Mouse (Mus musculus): ENCODE measurements at regions not wholly inside any gene's neighbourhood (a gene's known extent, or its start where the extent isn't known, plus 50 kb on each side); places are given as distances from the start of the nearest gene placed in this dataset.

DNA sequence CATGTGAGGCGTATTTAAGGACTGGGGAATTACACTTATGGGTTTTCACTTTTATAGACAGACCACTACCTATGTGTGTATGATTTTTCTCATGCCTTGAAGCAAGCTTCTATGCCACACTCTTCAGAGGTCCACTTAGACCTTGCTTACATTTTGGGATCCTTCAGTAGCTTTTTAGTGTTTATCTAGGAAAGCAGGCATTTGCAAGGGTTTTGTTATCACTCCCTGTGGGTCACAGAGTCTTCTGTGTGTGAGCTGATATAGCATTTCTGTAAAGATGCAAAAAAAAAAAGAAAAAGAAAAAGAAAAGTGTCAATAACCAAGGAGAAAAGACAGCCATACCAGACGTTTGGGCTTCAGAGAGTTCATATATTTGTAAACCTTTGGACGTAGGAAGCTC is 260.4 kb upstream of the Fam98a start:
- no peaks in the 10 kb centered on the region for H3K4me1 ChIP-seq (ENCODE audit: control insufficient read depth, insufficient read depth, low read length)
- H3K27ac ChIP-seq (replicated peaks; ENCODE audit: low read depth, low read length) = no peak overlapping the region
- WGBS = 71% methylated on average over 3 of the region's 3 CpGs
- H3K27me3 ChIP-seq (ENCODE audit: control insufficient read depth, insufficient read depth, low read length) = no peaks in the 10 kb centered on the region
- H3K9me3 ChIP-seq (ENCODE audit: control insufficient read depth, low read length) = no peaks in the 10 kb centered on the region
- no peak overlapping the region for H3K4me3 ChIP-seq (replicated peaks; ENCODE audit: low read length)
- H3K36me3 ChIP-seq (ENCODE audit: control insufficient read depth, insufficient read depth, low read length) = no peaks in the 10 kb centered on the region
- no peak overlapping the region for H3K4me2 ChIP-seq (replicated peaks; ENCODE audit: low read depth, low read length, severe bottlenecking)
- no peak overlapping the region for H3K9ac ChIP-seq (ENCODE audit: low read depth, low read length, severe bottlenecking)
- no peak for TF ChIP-seq POLR2A (IDR thresholded peaks at IDR 0.05; ENCODE audit: borderline replicate concordance, extremely low read depth, insufficient read depth, insufficient read length)
- ATAC-seq (ENCODE audit: low FRiP score, low read depth) (no peak), DNase-seq (ENCODE audit: low spot score) (no peak)

DNA sequence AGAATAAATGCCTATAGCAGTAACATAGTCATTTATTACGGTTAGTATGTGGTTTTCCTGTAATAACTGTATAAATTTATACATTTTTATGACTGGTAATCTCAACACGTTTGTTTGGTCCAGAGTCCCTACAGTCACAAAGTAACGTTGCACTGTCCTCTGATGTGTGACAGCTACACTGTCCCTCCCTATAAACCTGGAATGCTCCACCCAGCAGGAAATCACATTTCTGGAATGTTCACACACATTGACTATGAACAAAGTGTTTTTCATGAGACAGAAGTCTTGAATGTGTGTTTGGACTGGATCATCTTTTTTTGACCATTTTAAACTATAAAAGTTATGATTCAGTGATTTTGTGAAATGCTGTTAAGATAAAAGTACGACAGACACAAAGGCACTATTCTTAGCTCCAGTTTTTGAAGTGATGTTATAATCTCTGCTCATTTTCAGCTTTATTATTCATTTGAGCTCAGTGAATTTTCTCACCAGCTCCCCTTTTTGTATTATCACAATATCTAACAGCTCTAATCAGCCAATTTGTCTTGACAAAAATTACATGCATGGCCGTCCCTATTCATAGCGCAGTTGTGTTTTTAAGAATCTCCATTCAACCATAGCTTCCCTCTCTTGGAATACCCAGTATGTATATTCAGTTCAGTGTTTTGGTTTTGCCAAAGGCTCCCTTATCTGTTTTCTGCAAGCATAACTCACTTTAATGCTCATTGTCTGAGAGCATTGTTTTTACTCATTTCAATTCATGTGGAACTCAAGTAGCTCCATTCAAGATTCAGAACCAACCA is 257.0 kb upstream of the Fam98a start:
- H3K4me1 ChIP-seq (ENCODE audit: control insufficient read depth, insufficient read depth, low read length) = no peaks in the 10 kb centered on the region
- no peak for TF ChIP-seq POLR2A (IDR thresholded peaks at IDR 0.05; ENCODE audit: borderline replicate concordance, extremely low read depth, insufficient read depth, insufficient read length)
- 68% methylated on average over 6 of the region's 6 CpGs for WGBS
- no peak overlapping the region for H3K4me2 ChIP-seq (replicated peaks; ENCODE audit: low read depth, low read length, severe bottlenecking)
- no peak overlapping the region for H3K4me3 ChIP-seq (replicated peaks; ENCODE audit: low read length)
- H3K9me3 ChIP-seq (ENCODE audit: control insufficient read depth, low read length) = no peaks in the 10 kb centered on the region
- no peak for ATAC-seq (ENCODE audit: low FRiP score, low read depth)
- no peak for DNase-seq (ENCODE audit: low spot score)
- H3K27me3 ChIP-seq (ENCODE audit: control insufficient read depth, insufficient read depth, low read length) = no peaks in the 10 kb centered on the region
- no peak overlapping the region for H3K27ac ChIP-seq (replicated peaks; ENCODE audit: low read depth, low read length)
- H3K36me3 ChIP-seq (ENCODE audit: control insufficient read depth, insufficient read depth, low read length) = no peaks in the 10 kb centered on the region
- no peak overlapping the region for H3K9ac ChIP-seq (ENCODE audit: low read depth, low read length, severe bottlenecking)

DNA sequence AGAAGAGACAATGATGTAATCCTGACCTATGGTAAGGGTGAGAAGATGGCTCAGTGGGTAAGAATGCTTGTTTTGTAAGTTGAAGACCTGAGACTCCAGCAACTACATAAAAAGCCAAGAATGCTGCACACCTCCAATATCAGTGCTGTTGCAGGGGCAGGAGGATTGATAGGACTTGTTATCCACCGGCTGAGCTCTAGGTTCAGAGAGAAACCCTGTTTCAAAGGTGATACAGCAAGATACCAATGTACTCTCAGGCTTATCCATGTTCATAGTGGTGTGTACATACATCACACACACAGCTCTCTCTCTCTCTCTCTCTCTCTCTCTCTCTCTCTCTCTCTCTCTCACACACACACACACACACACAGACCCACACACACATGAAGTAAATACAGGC is 256.3 kb upstream of the Fam98a start:
- no peaks in the 10 kb centered on the region for H3K36me3 ChIP-seq (ENCODE audit: control insufficient read depth, insufficient read depth, low read length)
- no peaks in the 10 kb centered on the region for H3K27me3 ChIP-seq (ENCODE audit: control insufficient read depth, insufficient read depth, low read length)
- no peak for TF ChIP-seq POLR2A (IDR thresholded peaks at IDR 0.05; ENCODE audit: borderline replicate concordance, extremely low read depth, insufficient read depth, insufficient read length)
- H3K9me3 ChIP-seq (ENCODE audit: control insufficient read depth, low read length) = no peaks in the 10 kb centered on the region
- H3K27ac ChIP-seq (replicated peaks; ENCODE audit: low read depth, low read length) = no peak overlapping the region
- ATAC-seq (ENCODE audit: low FRiP score, low read depth) (no peak), DNase-seq (ENCODE audit: low spot score) (no peak)
- no peaks in the 10 kb centered on the region for H3K4me1 ChIP-seq (ENCODE audit: control insufficient read depth, insufficient read depth, low read length)
- no peak overlapping the region for H3K4me3 ChIP-seq (replicated peaks; ENCODE audit: low read length)
- no peak overlapping the region for H3K9ac ChIP-seq (ENCODE audit: low read depth, low read length, severe bottlenecking)
- WGBS = 94% methylated on average over 1 of the region's 1 CpGs
- H3K4me2 ChIP-seq (replicated peaks; ENCODE audit: low read depth, low read length, severe bottlenecking) = no peak overlapping the region

DNA sequence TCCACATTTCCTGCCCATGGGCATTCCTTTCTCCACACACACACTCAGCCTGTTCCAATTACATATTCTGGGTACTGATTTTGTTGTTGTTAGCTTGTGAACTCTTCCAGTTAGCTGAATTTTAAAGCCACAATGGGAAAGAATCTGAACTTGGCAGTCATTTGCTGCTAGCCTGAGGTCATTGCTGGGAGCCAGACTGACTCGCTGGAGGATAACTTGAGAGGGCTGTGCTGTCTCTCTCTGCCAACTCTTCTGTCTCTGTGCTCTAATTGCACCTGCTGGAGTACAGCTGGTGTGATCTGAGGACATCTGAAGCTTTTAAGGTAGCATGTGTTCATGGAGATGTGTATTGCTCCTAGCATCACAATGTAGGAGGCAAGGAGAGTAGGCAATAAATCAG is 252.6 kb upstream of the Fam98a start:
- no peak for TF ChIP-seq POLR2A (IDR thresholded peaks at IDR 0.05; ENCODE audit: borderline replicate concordance, extremely low read depth, insufficient read depth, insufficient read length)
- Histone ChIP-seq H3K9me3 (ENCODE audit: control insufficient read depth, low read length) (no peaks in the 10 kb centered on the region), H3K4me3 (replicated peaks; ENCODE audit: low read length) (no peak overlapping the region), H3K4me1 (ENCODE audit: control insufficient read depth, insufficient read depth, low read length) (no peaks in the 10 kb centered on the region), H3K9ac (ENCODE audit: low read depth, low read length, severe bottlenecking) (no peak overlapping the region), H3K27ac (replicated peaks; ENCODE audit: low read depth, low read length) (no peak overlapping the region), H3K27me3 (ENCODE audit: control insufficient read depth, insufficient read depth, low read length) (no peaks in the 10 kb centered on the region), H3K4me2 (replicated peaks; ENCODE audit: low read depth, low read length, severe bottlenecking) (no peak overlapping the region), H3K36me3 (ENCODE audit: control insufficient read depth, insufficient read depth, low read length) (no peaks in the 10 kb centered on the region)
- no peak for DNase-seq (ENCODE audit: low spot score)
- ATAC-seq (ENCODE audit: low FRiP score, low read depth) = no peak
- 37% methylated on average over 1 of the region's 1 CpGs for WGBS

DNA sequence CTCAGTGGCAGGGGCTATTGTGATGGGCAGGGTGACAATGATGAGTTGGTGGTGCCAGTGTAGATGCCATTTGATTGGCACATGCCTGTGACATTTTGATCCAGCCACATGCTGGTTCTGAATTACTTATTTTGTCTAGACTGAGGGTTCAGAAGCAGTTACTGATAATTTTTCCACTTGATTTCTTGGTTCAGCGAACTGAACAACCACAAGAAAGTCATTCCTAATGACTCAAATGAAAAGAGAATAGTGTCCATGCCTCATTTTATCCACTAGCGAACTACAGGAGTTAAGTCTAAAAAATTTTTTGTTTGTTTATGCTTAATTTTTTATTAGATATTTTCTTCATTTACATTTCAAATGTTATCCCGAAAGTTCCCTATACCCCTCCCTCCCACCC is 244.6 kb upstream of the Fam98a start:
- no peak overlapping the region for H3K4me3 ChIP-seq (replicated peaks; ENCODE audit: low read length)
- ATAC-seq (ENCODE audit: low FRiP score, low read depth) (no peak), DNase-seq (ENCODE audit: low spot score) (no peak)
- WGBS = 86% methylated on average over 3 of the region's 3 CpGs
- H3K9ac ChIP-seq (ENCODE audit: low read depth, low read length, severe bottlenecking) = no peak overlapping the region
- H3K27ac ChIP-seq (replicated peaks; ENCODE audit: low read depth, low read length) = no peak overlapping the region
- no peaks in the 10 kb centered on the region for H3K27me3 ChIP-seq (ENCODE audit: control insufficient read depth, insufficient read depth, low read length)
- H3K9me3 ChIP-seq (ENCODE audit: control insufficient read depth, low read length) = no peaks in the 10 kb centered on the region
- H3K4me1 ChIP-seq (ENCODE audit: control insufficient read depth, insufficient read depth, low read length) = no peaks in the 10 kb centered on the region
- no peak for TF ChIP-seq POLR2A (IDR thresholded peaks at IDR 0.05; ENCODE audit: borderline replicate concordance, extremely low read depth, insufficient read depth, insufficient read length)
- H3K4me2 ChIP-seq (replicated peaks; ENCODE audit: low read depth, low read length, severe bottlenecking) = no peak overlapping the region
- no peaks in the 10 kb centered on the region for H3K36me3 ChIP-seq (ENCODE audit: control insufficient read depth, insufficient read depth, low read length)

Measured in limb, embryonic 14.5 days (tissue).